Mouse (Mus musculus) kidney, adult 2 months (tissue): ENCODE results near the gene Tenm4.

Experiments
- CTCF ChIP-seq: fragments of 200-500 bp; conservative IDR thresholded peaks from 2 replicates; pipeline ENCODE4 v1.5.1; 2011; ENCODE audit warnings: low read depth, mild to moderate bottlenecking, control low read depth, low read length, moderate library complexity, mixed read lengths; ENCODE audit not compliant: insufficient read depth, insufficient read length
- POLR2A ChIP-seq: fragments of 200-500 bp; IDR thresholded peaks from one replicate; pipeline ENCODE4 v1.6.1; 2011; ENCODE audit warnings: low read depth, low read length, control low read depth

DNA sequence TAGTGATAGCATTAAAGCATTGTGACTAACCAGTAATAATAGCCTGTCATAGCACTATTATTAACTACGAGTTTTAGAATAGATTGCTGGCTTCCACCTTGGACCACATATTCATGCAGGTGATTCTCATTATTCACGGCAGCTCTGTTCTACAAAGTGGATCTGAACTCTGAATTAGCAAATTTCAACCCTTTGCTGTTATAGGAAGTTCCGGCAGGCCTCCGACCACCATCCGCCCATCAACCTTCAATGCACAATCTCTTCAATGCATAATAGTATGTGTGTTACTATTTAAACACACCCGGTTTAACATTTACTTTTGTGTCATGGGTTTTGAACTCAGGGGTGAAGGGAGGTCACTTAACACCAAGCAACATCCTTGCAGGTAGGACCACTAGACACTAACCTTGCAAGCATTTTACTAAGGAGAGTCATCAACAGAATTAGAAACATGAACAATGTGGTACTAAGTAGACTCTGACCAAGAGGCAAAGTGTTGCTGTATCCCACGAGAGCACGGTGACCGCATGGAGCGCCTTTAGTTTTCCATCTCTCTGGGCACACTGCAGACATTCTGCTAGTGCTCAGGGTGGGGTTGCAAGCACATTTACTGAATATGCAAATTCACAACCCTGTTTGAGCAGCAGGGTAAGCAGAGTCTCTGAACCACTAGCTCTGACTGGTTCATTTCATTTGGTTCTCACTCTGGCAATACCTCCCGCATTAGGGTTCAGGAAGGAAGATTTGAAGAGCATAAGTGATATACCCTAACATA lies 213.9 kb downstream of the Tenm4 start:
- no peak for TF ChIP-seq CTCF
- TF ChIP-seq POLR2A, result no peak
